Mouse (Mus musculus): ENCODE measurements around the gene B3gntl1. TPM values are rescaled to one million over a fixed set of nuclear protein-coding genes. Genes with fewer than 3 reads are reported as not detected.

The B3gntl1 gene
- polyA plus RNA-seq, 1 experiment from 2014 or later = 5.1 TPM

GRCm38 (mm10) chr11:121615961-121616485 lies 56.9 kb downstream of the B3gntl1 start:
- no peak overlapping the region for H3K4me3 ChIP-seq (ENCODE audit: low read depth, low read length)
- no peak for DNase-seq (ENCODE audit: low spot score)

GRCm38 (mm10) chr11:121610976-121611375 lies 62.0 kb downstream of the B3gntl1 start:
- DNase-seq (ENCODE audit: low spot score) (no peak), ATAC-seq (replicated peaks; ENCODE audit: insufficient number of reproducible peaks, low FRiP score, low TSS enrichment, low read depth) (no peak)
- Histone ChIP-seq H3K27ac (replicated peaks; ENCODE audit: low read depth, low read length) (no peak overlapping the region), H3K9me3 (replicated peaks; ENCODE audit: control insufficient read depth, low read length) (no peaks in the 10 kb centered on the region), H3K4me1 (ENCODE audit: control insufficient read depth, insufficient read depth, low read length) (no peaks in the 10 kb centered on the region), H3K9ac (replicated peaks; ENCODE audit: low read length) (no peak overlapping the region), H3K27me3 (ENCODE audit: control insufficient read depth, insufficient read depth, low read length) (no peaks in the 10 kb centered on the region), H3K4me3 (ENCODE audit: low read depth, low read length) (no peak overlapping the region), H3K4me2 (ENCODE audit: low read depth, low read length) (no peak overlapping the region), H3K36me3 (replicated peaks; ENCODE audit: control insufficient read depth, insufficient read depth, low read depth, low read length) (no peaks in the 10 kb centered on the region; the same call in none of the 2 replicates)

More at GRCm38 (mm10) chr11:121615961-121616485, 56.9 kb downstream of the B3gntl1 start:
- H3K27ac ChIP-seq (replicated peaks; ENCODE audit: low read depth, low read length) = no peak overlapping the region
- H3K27me3 ChIP-seq (ENCODE audit: control insufficient read depth, insufficient read depth, low read length) = no peaks in the 10 kb centered on the region
- H3K9me3 ChIP-seq (replicated peaks; ENCODE audit: control insufficient read depth, low read length) = no peaks in the 10 kb centered on the region
- no peak for ATAC-seq (replicated peaks; ENCODE audit: insufficient number of reproducible peaks, low FRiP score, low TSS enrichment, low read depth)
- no peak overlapping the region for H3K9ac ChIP-seq (replicated peaks; ENCODE audit: low read length)
- no peak overlapping the region for H3K4me2 ChIP-seq (ENCODE audit: low read depth, low read length)
- WGBS = 77% methylated on average over 3 of the region's 3 CpGs
- H3K36me3 ChIP-seq (replicated peaks; ENCODE audit: control insufficient read depth, insufficient read depth, low read depth, low read length) = no peaks in the 10 kb centered on the region; the same call in none of the 2 replicates
- no peaks in the 10 kb centered on the region for H3K4me1 ChIP-seq (ENCODE audit: control insufficient read depth, insufficient read depth, low read length)

- Histone ChIP-seq H3K9ac (replicated peaks; ENCODE audit: low read length) (no peak overlapping the region), H3K4me1 (ENCODE audit: control insufficient read depth, insufficient read depth, low read length) (no peaks in the 10 kb centered on the region), H3K4me3 (ENCODE audit: low read depth, low read length) (no peak overlapping the region), H3K36me3 (replicated peaks; ENCODE audit: control insufficient read depth, insufficient read depth, low read depth, low read length) (no peaks in the 10 kb centered on the region; the same call in none of the 2 replicates), H3K4me2 (ENCODE audit: low read depth, low read length) (no peak overlapping the region), H3K27me3 (ENCODE audit: control insufficient read depth, insufficient read depth, low read length) (no peaks in the 10 kb centered on the region), H3K9me3 (replicated peaks; ENCODE audit: control insufficient read depth, low read length) (no peaks in the 10 kb centered on the region), H3K27ac (replicated peaks; ENCODE audit: low read depth, low read length) (no peak overlapping the region)
- 91% methylated on average over 6 of the region's 6 CpGs for WGBS
- ATAC-seq (replicated peaks; ENCODE audit: insufficient number of reproducible peaks, low FRiP score, low TSS enrichment, low read depth) = no peak
- DNase-seq (ENCODE audit: low spot score) = no peak
These were observed 67.3 kb downstream of the B3gntl1 start for GRCm38 (mm10) chr11:121605604-121606003.

GRCm38 (mm10) chr11:121601422-121601821 lies 71.5 kb downstream of the B3gntl1 start:
- no peak overlapping the region for H3K4me2 ChIP-seq (ENCODE audit: low read depth, low read length)
- no peaks in the 10 kb centered on the region for H3K4me1 ChIP-seq (ENCODE audit: control insufficient read depth, insufficient read depth, low read length)
- H3K27me3 ChIP-seq (ENCODE audit: control insufficient read depth, insufficient read depth, low read length) = no peaks in the 10 kb centered on the region
- no peak overlapping the region for H3K9ac ChIP-seq (replicated peaks; ENCODE audit: low read length)
- H3K4me3 ChIP-seq (ENCODE audit: low read depth, low read length) = no peak overlapping the region
- 76% methylated on average over 3 of the region's 3 CpGs for WGBS
- peak; percentile 11 for DNase-seq (ENCODE audit: low spot score)
- H3K9me3 ChIP-seq (replicated peaks; ENCODE audit: control insufficient read depth, low read length) = no peaks in the 10 kb centered on the region
- no peaks in the 10 kb centered on the region; the same call in 1 of the 2 replicates for H3K36me3 ChIP-seq (replicated peaks; ENCODE audit: control insufficient read depth, insufficient read depth, low read depth, low read length)
- no peak overlapping the region for H3K27ac ChIP-seq (replicated peaks; ENCODE audit: low read depth, low read length)
- no peak for ATAC-seq (replicated peaks; ENCODE audit: insufficient number of reproducible peaks, low FRiP score, low TSS enrichment, low read depth)

GRCm38 (mm10) chr11:121597254-121597653 lies 75.7 kb downstream of the B3gntl1 start:
- 92% methylated on average over 6 of the region's 6 CpGs for WGBS
- Histone ChIP-seq H3K4me1 (ENCODE audit: control insufficient read depth, insufficient read depth, low read length) (no peaks in the 10 kb centered on the region), H3K9ac (replicated peaks; ENCODE audit: low read length) (no peak overlapping the region), H3K27me3 (ENCODE audit: control insufficient read depth, insufficient read depth, low read length) (no peaks in the 10 kb centered on the region), H3K4me2 (ENCODE audit: low read depth, low read length) (no peak overlapping the region), H3K9me3 (replicated peaks; ENCODE audit: control insufficient read depth, low read length) (no peaks in the 10 kb centered on the region), H3K36me3 (replicated peaks; ENCODE audit: control insufficient read depth, insufficient read depth, low read depth, low read length) (no peaks in the 10 kb centered on the region), H3K27ac (replicated peaks; ENCODE audit: low read depth, low read length) (no peak overlapping the region), H3K4me3 (ENCODE audit: low read depth, low read length) (no peak overlapping the region)
- ATAC-seq (replicated peaks; ENCODE audit: insufficient number of reproducible peaks, low FRiP score, low TSS enrichment, low read depth) = no peak
- DNase-seq (ENCODE audit: low spot score) = no peak

- H3K36me3 ChIP-seq (replicated peaks; ENCODE audit: control insufficient read depth, insufficient read depth, low read depth, low read length) = no peaks in the 10 kb centered on the region
- no peak for ATAC-seq (replicated peaks; ENCODE audit: insufficient number of reproducible peaks, low FRiP score, low TSS enrichment, low read depth)
These were observed 91.1 kb downstream of the B3gntl1 start for GRCm38 (mm10) chr11:121581856-121582255.

More at GRCm38 (mm10) chr11:121581856-121582255, 91.1 kb downstream of the B3gntl1 start:
- Histone ChIP-seq H3K27ac (replicated peaks; ENCODE audit: low read depth, low read length) (no peak overlapping the region), H3K4me2 (ENCODE audit: low read depth, low read length) (no peak overlapping the region), H3K9me3 (replicated peaks; ENCODE audit: control insufficient read depth, low read length) (no peaks in the 10 kb centered on the region), H3K4me1 (ENCODE audit: control insufficient read depth, insufficient read depth, low read length) (no peaks in the 10 kb centered on the region), H3K27me3 (ENCODE audit: control insufficient read depth, insufficient read depth, low read length) (no peaks in the 10 kb centered on the region), H3K4me3 (ENCODE audit: low read depth, low read length) (no peak overlapping the region), H3K9ac (replicated peaks; ENCODE audit: low read length) (no peak overlapping the region)
- no peak for DNase-seq (ENCODE audit: low spot score)

Other genes with a start within 250 kb of the B3gntl1 start
- gene Fn3k, start 238.2 kb downstream of the B3gntl1 start, polyA plus RNA-seq (2014; fragmentation: Nextera tagmentation; extraction: Ambion mirVana) = 0.33 and 0.70 TPM in 2 replicates
- gene Tbcd, start 221.2 kb downstream of the B3gntl1 start, polyA plus RNA-seq (2014; fragmentation: Nextera tagmentation; extraction: Ambion mirVana) = 31.1 and 36.6 TPM in 2 replicates
- 0.86 and 2.2 TPM in 2 replicates for gene Zfp750, start 153.8 kb downstream of the B3gntl1 start, polyA plus RNA-seq (2014; fragmentation: Nextera tagmentation; extraction: Ambion mirVana)
- 7.3 and 10.1 TPM in 2 replicates for gene Metrnl, start 28.4 kb upstream of the B3gntl1 start, polyA plus RNA-seq (2014; fragmentation: Nextera tagmentation; extraction: Ambion mirVana)
- gene Ptchd3, start 157.1 kb upstream of the B3gntl1 start, polyA plus RNA-seq (2014; fragmentation: Nextera tagmentation; extraction: Ambion mirVana) = not detected in 2 replicates

Data from embryonic facial prominence, embryonic 11.5 days (tissue).